Comparison of ENCODE assay signal across 33 mouse cellular contexts in genomic region chr8:48764011-48764410, GRCm38 (mm10).
"Had no signal": no experiment of that assay in that cellular context is flagged by ENCODE, and none has a peak within 500 bp of the region (broad histone marks: within the 10 kb centered on the region; RNA-seq: fewer than 3 reads in every experiment).

No protein-coding gene starts in this region.

- H3K27me3 ChIP-seq: hindbrain, embryonic 13.5 days; hindbrain, embryonic 15.5 days; intestine, embryonic 15.5 days; kidney, embryonic 15.5 days had no signal

- ATAC-seq: hindbrain, embryonic 16.5 days; hindbrain, postnatal 0 days; inflammation-experienced regulatory T-cells, adult 6 months; intestine, embryonic 15.5 days; intestine, embryonic 16.5 days had no signal

- H3K27ac ChIP-seq: heart, embryonic 13.5 days; heart, embryonic 15.5 days; hindbrain, embryonic 10.5 days; hindbrain, embryonic 13.5 days; hindbrain, embryonic 14.5 days; hindbrain, embryonic 15.5 days; hindbrain, postnatal 0 days; intestine, embryonic 15.5 days; kidney, embryonic 15.5 days; kidney, postnatal 0 days; layer of hippocampus, adult 2 months; left cerebral cortex, adult 2 months had no signal

- H3K4me1 ChIP-seq: heart, embryonic 12.5 days; heart, embryonic 13.5 days; heart, embryonic 15.5 days; hindbrain, embryonic 15.5 days; intestine, embryonic 15.5 days had no signal

- H3K9ac ChIP-seq: heart, embryonic 12.5 days; heart, embryonic 13.5 days; heart, embryonic 15.5 days; hindbrain, embryonic 13.5 days; hindbrain, embryonic 14.5 days; hindbrain, embryonic 15.5 days; intestine, embryonic 15.5 days; kidney, embryonic 15.5 days had no signal

- H3K36me3 ChIP-seq: heart, embryonic 12.5 days; heart, embryonic 13.5 days; heart, embryonic 15.5 days; hindbrain, embryonic 10.5 days; hindbrain, embryonic 13.5 days; hindbrain, embryonic 15.5 days; intestine, embryonic 15.5 days; kidney, embryonic 15.5 days had no signal

- H3K4me2 ChIP-seq: heart, embryonic 11.5 days; heart, embryonic 12.5 days; heart, embryonic 13.5 days; heart, embryonic 15.5 days; hindbrain, embryonic 13.5 days; hindbrain, embryonic 14.5 days; hindbrain, embryonic 15.5 days; intestine, embryonic 15.5 days; kidney, embryonic 15.5 days had no signal

- DNase-seq: heart, postnatal 10 days; heart, postnatal 14 days; heart, postnatal 36 days; heart, postnatal 4 days; kidney, adult 11 months; kidney, adult 18-20 months; kidney, adult 2 months; kidney, adult 8-10 months; kidney, adult 9 months; kidney, postnatal 10 days; kidney, postnatal 14 days; kidney, postnatal 25 days; kidney, postnatal 36 days; kidney, postnatal 4 days; layer of hippocampus, adult 9-11 months; layer of hippocampus, postnatal 36 days had no signal

- H3K4me3 ChIP-seq: heart, embryonic 12.5 days; heart, embryonic 13.5 days; heart, embryonic 15.5 days; hindbrain, embryonic 10.5 days; hindbrain, embryonic 13.5 days; hindbrain, embryonic 15.5 days; intestine, embryonic 15.5 days; kidney, embryonic 15.5 days; layer of hippocampus, adult 2 months; left cerebral cortex, adult 2 months had no signal

- H3K9me3 ChIP-seq: heart, embryonic 12.5 days; heart, embryonic 13.5 days; heart, embryonic 15.5 days; hindbrain, embryonic 10.5 days; hindbrain, embryonic 13.5 days; hindbrain, embryonic 15.5 days; intestine, embryonic 15.5 days; kidney, embryonic 15.5 days had no signal
